Mouse (Mus musculus) liver, adult 2 months (tissue): ENCODE measurements around the gene Rnf113a2. TPM values are rescaled to one million over a fixed set of nuclear protein-coding genes. Genes with fewer than 3 reads are reported as not detected.

ENCODE experiments used
- DNase-seq: peaks from one replicate; pipeline ENCODE4 v3.0.0-alpha.2; 2011; ENCODE audit warnings: low read depth, low spot score; ENCODE audit errors: extremely low read depth
- H3K27ac ChIP-seq: fragments of 200-500 bp; replicated peaks from 2 replicates; pipeline ENCODE4 v1.5.1; 2012; ENCODE audit warnings: low read depth, mild to moderate bottlenecking, control low read depth, inconsistent platforms, low read length; ENCODE audit not compliant: insufficient read depth
- H3K27me3 ChIP-seq: fragments of 200-500 bp; 2 replicates; pipeline ENCODE4 v1.6.1; 2012; ENCODE audit warnings: mild to moderate bottlenecking, moderate library complexity, low read length, inconsistent platforms; ENCODE audit not compliant: control insufficient read depth, insufficient read depth
- H3K36me3 ChIP-seq: fragments of 200-500 bp; 2 replicates; pipeline ENCODE4 v1.6.1; 2012; ENCODE audit warnings: low read length, inconsistent platforms; ENCODE audit not compliant: control insufficient read depth, insufficient read depth
- H3K4me1 ChIP-seq: fragments of 200-500 bp; 2 replicates; pipeline ENCODE4 v1.6.1; 2011; ENCODE audit warnings: low read length; ENCODE audit not compliant: control insufficient read depth, insufficient read depth
- H3K4me3 ChIP-seq: fragments of 200-500 bp; 2 replicates; pipeline ENCODE4 v1.5.1; 2011; ENCODE audit warnings: low read depth, mild to moderate bottlenecking, control low read depth, low read length, moderate library complexity; ENCODE audit not compliant: insufficient read depth
- H3K79me2 ChIP-seq: fragments of 200-500 bp; 2 replicates; pipeline ENCODE4 v1.6.1; 2012; ENCODE audit warnings: inconsistent platforms, mild to moderate bottlenecking, low read length, moderate library complexity; ENCODE audit not compliant: control insufficient read depth, insufficient read depth
- H3K9ac ChIP-seq: fragments of 200-500 bp; 2 replicates; pipeline ENCODE4 v1.6.1; 2012; ENCODE audit warnings: low read depth, mild to moderate bottlenecking, control low read depth, inconsistent platforms, low read length
- CTCF ChIP-seq: fragments of 200-500 bp; IDR thresholded peaks from 2 replicates; pipeline ENCODE4 v1.5.1; 2011; ENCODE audit warnings: low read depth, low read length, control low read depth
- POLR2A ChIP-seq: fragments of 200-500 bp; IDR thresholded peaks from 2 replicates; pipeline ENCODE4 v1.6.1; 2011; ENCODE audit warnings: low read length, control low read depth; ENCODE audit not compliant: insufficient read depth; ENCODE audit errors: extremely low read depth
- whole genome bisulfite sequencing: fragments of 180-500 bp; shearing (Covaris S2); methylation state at CpG from one replicate; pipeline ENCODE4 v1.1.7; 2018; 5-methylcytosine and 5-hydroxymethylcytosine counted together
- polyA plus RNA-seq: library from polyadenylated mRNA; depleted of rRNA; stranded (reverse); fragments of >200 nt; gene quantifications from 2 replicates; pipeline ENCODE4 v1.2.3, GENCODE M21; 2012; rRNA removed
- total RNA-seq: library from RNA; depleted of rRNA; stranded (reverse); fragments of >200 nt; gene quantifications from 2 replicates; pipeline ENCODE4 v1.2.3, GENCODE M21; 2014; rRNA removed

Rnf113a2 gene
- total and polyA plus RNA-seq, 2 experiments: 2.8 to 5.9 TPM

- no peaks in the 10 kb centered on the region for H3K79me2 ChIP-seq
- H3K27me3 ChIP-seq: no peaks in the 10 kb centered on the region
- WGBS: 86% methylated on average over 1 of the region's 1 CpGs
- TF ChIP-seq POLR2A (no peak), CTCF (0 out of 2 replicates have a peak, but pooled peaks have one; percentile 3)
- no peak for DNase-seq
- H3K36me3 ChIP-seq: peaks cover 57% of the 10 kb centered on the region
- H3K9ac ChIP-seq: no peak overlapping the region
- H3K4me1 ChIP-seq: peaks cover 2% of the 10 kb centered on the region
- no peak overlapping the region for H3K4me3 ChIP-seq
- H3K27ac ChIP-seq: no peak overlapping the region
These were observed 42.8 kb downstream of the Rnf113a2 start for GRCm38 (mm10) chr12:84459845-84460244.

- H3K27ac ChIP-seq: no peak overlapping the region
- H3K79me2 ChIP-seq: no peaks in the 10 kb centered on the region
- peaks cover 62% of the 10 kb centered on the region for H3K36me3 ChIP-seq
- H3K27me3 ChIP-seq: no peaks in the 10 kb centered on the region
- H3K9ac ChIP-seq: no peak overlapping the region
- 89% methylated on average over 5 of the region's 5 CpGs for WGBS
- DNase-seq: no peak
- no peaks in the 10 kb centered on the region; the same call in 1 of the 2 replicates for H3K4me1 ChIP-seq
- TF ChIP-seq POLR2A (no peak), CTCF (no peak)
- no peak overlapping the region for H3K4me3 ChIP-seq
These were observed 44.4 kb downstream of the Rnf113a2 start for GRCm38 (mm10) chr12:84461416-84461815.

DNA sequence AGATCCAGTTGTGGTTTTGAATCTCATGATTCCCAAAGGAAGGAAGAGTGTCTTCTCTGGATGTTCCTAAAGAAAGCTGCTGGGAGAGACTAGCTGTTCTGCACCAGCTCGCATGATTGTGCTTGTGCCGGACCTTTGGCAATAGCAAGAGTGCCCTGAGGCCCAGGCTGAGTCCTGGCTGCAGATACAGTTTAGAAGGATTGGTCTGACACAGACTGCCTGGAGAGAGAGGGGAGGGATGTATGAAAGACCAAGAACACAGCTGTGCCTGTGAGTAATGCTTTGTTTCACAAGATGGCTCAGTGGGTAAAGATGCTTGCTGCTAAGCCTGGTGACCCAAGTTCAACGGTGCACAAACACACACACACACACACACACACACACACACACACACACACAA is 45.9 kb downstream of the Rnf113a2 start:
- DNase-seq: no peak
- Histone ChIP-seq H3K27ac (no peak overlapping the region), H3K79me2 (no peaks in the 10 kb centered on the region), H3K9ac (no peak overlapping the region), H3K27me3 (no peaks in the 10 kb centered on the region), H3K4me1 (no peaks in the 10 kb centered on the region), H3K4me3 (no peak overlapping the region), H3K36me3 (peaks cover 59% of the 10 kb centered on the region)
- TF ChIP-seq CTCF (no peak), POLR2A (no peak)
- WGBS: 81% methylated on average over 3 of the region's 3 CpGs

Other genes with a start within 250 kb of the Rnf113a2 start
- 2.3 and 3.2 TPM in 2 replicates for gene Elmsan1, start 198.3 kb upstream of the Rnf113a2 start, total RNA-seq
- 3.4 and 3.8 TPM in 2 replicates for gene Elmsan1, start 198.3 kb upstream of the Rnf113a2 start, polyA plus RNA-seq
- 61.9 and 75.3 TPM in 2 replicates for gene Ptgr2, start 132.0 kb upstream of the Rnf113a2 start, total RNA-seq
- gene Ptgr2, start 132.0 kb upstream of the Rnf113a2 start, polyA plus RNA-seq: 16.3 and 18.5 TPM in 2 replicates
- 20.4 and 23.2 TPM in 2 replicates for gene Zfp410, start 100.3 kb upstream of the Rnf113a2 start, total RNA-seq
- 11.8 and 12.5 TPM in 2 replicates for gene Zfp410, start 100.3 kb upstream of the Rnf113a2 start, polyA plus RNA-seq
- 21.2 and 23.0 TPM in 2 replicates for gene Coq6, start 55.5 kb upstream of the Rnf113a2 start, total RNA-seq
- 25.1 and 27.8 TPM in 2 replicates for gene Coq6, start 55.5 kb upstream of the Rnf113a2 start, polyA plus RNA-seq
- 0.09 and 0.13 TPM in 2 replicates for gene Fam161b, start 55.4 kb upstream of the Rnf113a2 start, total RNA-seq
- 0.15 and 0.16 TPM in 2 replicates for gene Fam161b, start 55.4 kb upstream of the Rnf113a2 start, polyA plus RNA-seq
- 157 and 161 TPM in 2 replicates for gene Entpd5, start 8.2 kb upstream of the Rnf113a2 start, total RNA-seq
- 52.6 and 62.7 TPM in 2 replicates for gene Entpd5, start 8.2 kb upstream of the Rnf113a2 start, polyA plus RNA-seq
- gene Bbof1, start 8.1 kb upstream of the Rnf113a2 start, total RNA-seq: 0.18 and 0.27 TPM in 2 replicates
- not detected in 2 replicates for gene Bbof1, start 8.1 kb upstream of the Rnf113a2 start, polyA plus RNA-seq
- 370 and 371 TPM in 2 replicates for gene Aldh6a1, start 33.8 kb downstream of the Rnf113a2 start, total RNA-seq
- 104 and 121 TPM in 2 replicates for gene Aldh6a1, start 33.8 kb downstream of the Rnf113a2 start, polyA plus RNA-seq
- 6.7 and 8.7 TPM in 2 replicates for gene Lin52, start 34.2 kb downstream of the Rnf113a2 start, total RNA-seq
- 5.9 and 6.2 TPM in 2 replicates for gene Lin52, start 34.2 kb downstream of the Rnf113a2 start, polyA plus RNA-seq
- not detected in 2 replicates for gene Vsx2, start 152.6 kb downstream of the Rnf113a2 start, total RNA-seq
- gene Vsx2, start 152.6 kb downstream of the Rnf113a2 start, polyA plus RNA-seq: not detected in 2 replicates
- 5.8 and 6.5 TPM in 2 replicates for gene Abcd4, start 200.2 kb downstream of the Rnf113a2 start, total RNA-seq
- 12.5 and 14.2 TPM in 2 replicates for gene Abcd4, start 200.2 kb downstream of the Rnf113a2 start, polyA plus RNA-seq
- not detected in 2 replicates for gene Vrtn, start 223.8 kb downstream of the Rnf113a2 start, total RNA-seq
- gene Vrtn, start 223.8 kb downstream of the Rnf113a2 start, polyA plus RNA-seq: not detected in 2 replicates